Mouse (Mus musculus) left cerebral cortex, postnatal 36 days (tissue): ENCODE results near the gene Col15a1. TPM values are rescaled to one million over a fixed set of nuclear protein-coding genes. Genes with fewer than 3 reads are reported as not detected.

Experiments used
- DNase-seq, 2 experiments: peaks; one replicate each; pipeline ENCODE4 v3.0.0; 2021 to 2022; ENCODE audit warnings: low spot score in 2 of 2, mixed read lengths in 1 of 2
- intact Hi-C: fragments of 180-260 bp; cut with DNase I; formaldehyde crosslinking; loops from one replicate; pipeline ENCODE4 v1.15.1; 2025
- total RNA-seq, 2 experiments: library from RNA; stranded (reverse); gene quantifications; 2 replicates each; pipeline ENCODE4 v1.2.3; 2021

The Col15a1 gene
- 1 to 10 TPM; 5.7 to 8.3 TPM for total RNA-seq

- no peak for DNase-seq
- intact Hi-C loops = no loop called here
Observed at GRCm38 (mm10) chr4:47207969-47208420, at the start of gene Col15a1. Gene Col15a1, plus strand, starts transcription at chr4:47208161.

- DNase-seq = no peak
- intact Hi-C loops = no loop called here
Observed at GRCm38 (mm10) chr4:47161103-47161755, 46.7 kb upstream of the Col15a1 start.

GRCm38 (mm10) chr4:47161756-47162587 lies 46.0 kb upstream of the Col15a1 start:
- no peak for DNase-seq
- intact Hi-C loops = no loop called here

- no peak for DNase-seq
- intact Hi-C loops = no loop called here
Observed at GRCm38 (mm10) chr4:47172314-47172713, 35.6 kb upstream of the Col15a1 start.

GRCm38 (mm10) chr4:47177101-47177500 lies 30.9 kb upstream of the Col15a1 start:
- no peak for DNase-seq
- intact Hi-C loops = no loop called here

- DNase-seq = no peak
- intact Hi-C loops = no loop called here
Observed at GRCm38 (mm10) chr4:47178261-47178961, 29.6 kb upstream of the Col15a1 start.

GRCm38 (mm10) chr4:47179535-47179934 lies 28.4 kb upstream of the Col15a1 start:
- no peak for DNase-seq
- intact Hi-C loops = no loop called here

GRCm38 (mm10) chr4:47184058-47184661 lies 23.8 kb upstream of the Col15a1 start:
- intact Hi-C loops = no loop called here
- no peak for DNase-seq

- intact Hi-C loops = no loop called here
- no peak for DNase-seq
Observed at GRCm38 (mm10) chr4:47186514-47186913, 21.4 kb upstream of the Col15a1 start.

GRCm38 (mm10) chr4:47196173-47196572 lies 11.8 kb upstream of the Col15a1 start:
- intact Hi-C loops = no loop called here
- no peak for DNase-seq

- intact Hi-C loops = no loop called here
- DNase-seq = no peak
Observed at GRCm38 (mm10) chr4:47203643-47204042, 4.3 kb upstream of the Col15a1 start.

- DNase-seq = no peak
- intact Hi-C loops = no loop called here
Observed at GRCm38 (mm10) chr4:47205846-47206245, 2.1 kb upstream of the Col15a1 start.

GRCm38 (mm10) chr4:47208421-47208991 lies 545 bp downstream of the Col15a1 start:
- DNase-seq = peak in 1 of 2 experiments; percentile 17
- intact Hi-C loops = no loop called here

GRCm38 (mm10) chr4:47209466-47209865 lies 1.5 kb downstream of the Col15a1 start:
- no peak for DNase-seq
- intact Hi-C loops = no loop called here

GRCm38 (mm10) chr4:47218828-47219227 lies 10.9 kb downstream of the Col15a1 start:
- DNase-seq = no peak
- intact Hi-C loops = no loop called here

GRCm38 (mm10) chr4:47219393-47219792 lies 11.4 kb downstream of the Col15a1 start:
- intact Hi-C loops = no loop called here
- no peak for DNase-seq

GRCm38 (mm10) chr4:47220544-47220943 lies 12.6 kb downstream of the Col15a1 start:
- no peak for DNase-seq
- intact Hi-C loops = no loop called here

- intact Hi-C loops = no loop called here
- no peak for DNase-seq
Observed at GRCm38 (mm10) chr4:47222146-47222545, 14.2 kb downstream of the Col15a1 start.

GRCm38 (mm10) chr4:47225920-47226319 lies 18.0 kb downstream of the Col15a1 start:
- intact Hi-C loops = no loop called here
- DNase-seq = peak; percentile 63 to 72

- intact Hi-C loops = no loop called here
- no peak for DNase-seq
Observed at GRCm38 (mm10) chr4:47227101-47227500, 19.1 kb downstream of the Col15a1 start.
